Mouse (Mus musculus) intestine, embryonic 16.5 days (tissue): ENCODE results near the gene Plekhb2. TPM values are rescaled to one million over a fixed set of nuclear protein-coding genes. Genes with fewer than 3 reads are reported as not detected.

Experiments
- ATAC-seq: fragments of 200-750 bp; cut with Nextera tagmentation; 2 replicates; pipeline ENCODE4 v1.8.0; 2017; ENCODE audit warnings: moderate TSS enrichment, moderate library complexity
- H3K27ac ChIP-seq: fragments of 300-500 bp; sonication (generic); 2 replicates; pipeline ENCODE4 v1.5.1; 2014; ENCODE audit warnings: mild to moderate bottlenecking, low read length
- H3K27me3 ChIP-seq: fragments of 300-500 bp; sonication (generic); replicated peaks from 2 replicates; pipeline ENCODE4 v1.6.1; 2014; ENCODE audit warnings: low read length, control low read depth, mixed read lengths; ENCODE audit not compliant: control insufficient read depth, insufficient read depth
- H3K36me3 ChIP-seq: fragments of 300-500 bp; sonication (generic); 2 replicates; pipeline ENCODE4 v1.6.1; 2014; ENCODE audit warnings: low read length, control low read depth; ENCODE audit not compliant: control insufficient read depth, insufficient read depth
- H3K4me1 ChIP-seq: fragments of 300-500 bp; sonication (generic); 2 replicates; pipeline ENCODE4 v1.6.1; 2014; ENCODE audit warnings: low read length, control low read depth, mixed read lengths; ENCODE audit not compliant: control insufficient read depth, insufficient read depth
- H3K4me2 ChIP-seq: fragments of 300-500 bp; sonication (generic); 2 replicates; pipeline ENCODE4 v1.6.1; 2014; ENCODE audit warnings: low read depth, low read length, control low read depth
- H3K4me3 ChIP-seq: fragments of 300-500 bp; sonication (generic); 2 replicates; pipeline ENCODE4 v1.5.1; 2014; ENCODE audit warnings: mild to moderate bottlenecking, low read length
- H3K9ac ChIP-seq: fragments of 300-500 bp; sonication (generic); 2 replicates; pipeline ENCODE4 v1.6.1; 2014; ENCODE audit warnings: low read depth, low read length
- H3K9me3 ChIP-seq: fragments of 300-500 bp; sonication (generic); 2 replicates; pipeline ENCODE4 v1.6.1; 2016; ENCODE audit warnings: low read length, control low read depth; ENCODE audit not compliant: control insufficient read depth
- WGBS: fragments of 180-500 bp; shearing (Covaris S2); extraction: QIAGEN DNeasy Blood & Tissue Kit; methylation state at CpG from one replicate; pipeline ENCODE4 v1.1.7; 2014; 5-methylcytosine and 5-hydroxymethylcytosine counted together
- polyA plus RNA-seq: library from polyadenylated mRNA; unstranded; fragments of >200 nt; fragmentation: Nextera tagmentation; extraction: Ambion mirVana; gene quantifications from 2 replicates; pipeline ENCODE4 v1.2.1, GENCODE M21; 2015

Gene Plekhb2
- polyA plus RNA-seq, 1 experiment from 2014 or later = 118 TPM

- no peak overlapping the region for H3K4me3 ChIP-seq
- no peak overlapping the region for H3K27ac ChIP-seq
- ATAC-seq = no peak
- H3K9me3 ChIP-seq = no peaks in the 10 kb centered on the region
- H3K4me2 ChIP-seq = no peak overlapping the region
- WGBS = 56% methylated on average over 4 of the region's 4 CpGs
- H3K4me1 ChIP-seq = no peaks in the 10 kb centered on the region
- no peak overlapping the region for H3K9ac ChIP-seq
- no peaks in the 10 kb centered on the region for H3K27me3 ChIP-seq
- no peaks in the 10 kb centered on the region for H3K36me3 ChIP-seq
Measured at GRCm38 (mm10) chr1:34896898-34897297, 47.1 kb downstream of the Plekhb2 start.

GRCm38 (mm10) chr1:34928656-34929055 is 78.9 kb downstream of the Plekhb2 start:
- WGBS = 89% methylated on average over 15 of the region's 15 CpGs
- Histone ChIP-seq H3K27ac (no peak overlapping the region), H3K4me1 (no peaks in the 10 kb centered on the region), H3K4me2 (no peak overlapping the region), H3K27me3 (no peaks in the 10 kb centered on the region), H3K9ac (no peak overlapping the region), H3K4me3 (no peak overlapping the region), H3K9me3 (peaks cover 13% of the 10 kb centered on the region; the same call in 1 of the 2 replicates), H3K36me3 (no peaks in the 10 kb centered on the region)
- no peak for ATAC-seq

Other genes with a start within 250 kb of the Plekhb2 start
- 24.9 and 45.5 TPM in 2 replicates for gene Fam168b, start 6.9 kb upstream of the Plekhb2 start, polyA plus RNA-seq